Mouse (Mus musculus) G1E (cell line): ENCODE data around the gene Atg5.

ENCODE experiments used
- CTCF ChIP-seq: IDR thresholded peaks from 2 replicates; pipeline ENCODE4 v1.5.1; 2012; ENCODE audit warnings: low read depth, low read length, inconsistent platforms, mixed read lengths
- GATA1 ChIP-seq: IDR thresholded peaks from 2 replicates; pipeline ENCODE4 v1.6.1; 2012; ENCODE audit warnings: borderline replicate concordance, low read length, inconsistent platforms, mixed read lengths
- POLR2AphosphoS5 ChIP-seq: IDR thresholded peaks from 2 replicates; pipeline ENCODE4 v1.6.1; 2012; ENCODE audit warnings: low read depth, low read length, inconsistent platforms; ENCODE audit not compliant: insufficient replicate concordance
- TAL1 ChIP-seq: conservative IDR thresholded peaks from 2 replicates; pipeline ENCODE4 v1.6.1; 2012; ENCODE audit warnings: low read depth, low read length, inconsistent platforms, mixed read lengths

GRCm38 (mm10) chr10:44374678-44375077, 106.5 kb downstream of the Atg5 start:
- no peak for TF ChIP-seq CTCF
- no peak for TF ChIP-seq TAL1
- TF ChIP-seq POLR2AphosphoS5, result no peak
- no peak for TF ChIP-seq GATA1
